Mouse (Mus musculus): ENCODE data around the gene Hcst.

The Hcst gene

DNA sequence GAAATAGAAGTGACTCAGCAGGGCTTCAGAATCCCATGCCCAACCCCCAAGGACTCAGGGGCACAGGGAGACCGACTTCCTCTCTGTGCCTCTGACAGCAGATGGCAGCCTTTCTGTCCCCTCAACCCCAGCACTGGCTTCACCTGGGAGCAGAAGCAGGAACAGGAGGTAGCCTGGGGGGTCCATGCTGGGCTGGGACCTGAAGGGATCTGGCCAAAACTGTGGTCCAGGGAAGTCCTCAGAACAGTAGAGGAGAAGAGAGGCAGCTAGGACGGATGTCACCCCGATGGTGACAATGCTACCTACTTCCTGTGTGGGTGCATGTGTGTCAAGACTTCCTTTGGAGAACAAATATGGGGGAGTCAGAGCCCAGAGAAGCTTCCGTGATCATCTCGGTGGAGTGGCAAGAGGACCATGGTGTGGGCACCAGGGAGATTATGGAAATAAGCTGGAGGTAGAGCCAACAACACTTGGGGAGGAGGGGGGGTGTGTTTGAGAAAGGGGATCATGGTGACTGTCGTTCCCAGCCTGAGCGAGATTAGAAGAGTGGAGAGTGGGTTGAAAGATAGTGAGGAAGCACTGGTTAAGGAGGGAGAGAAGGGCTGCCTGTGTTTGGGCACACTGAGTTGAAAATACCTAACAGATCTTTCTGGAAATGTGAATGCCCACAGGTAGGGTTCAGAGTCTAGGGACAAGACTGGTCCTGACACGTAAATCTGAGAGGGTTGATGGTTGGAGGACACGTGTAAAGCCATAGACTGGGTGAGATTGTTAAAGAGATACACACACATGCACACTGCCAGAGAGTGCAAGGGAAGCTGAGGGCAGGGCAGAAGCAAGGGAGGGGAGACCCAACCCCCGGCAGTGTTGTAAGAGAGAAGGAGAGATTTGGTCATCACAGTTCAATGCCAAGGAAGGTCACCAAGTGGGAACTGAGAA lies at the start of gene Hcst:
Gene Hcst, minus strand, starts transcription at position 294 of the 939 bp plus-strand sequence.
- DNase-seq, result no peak

DNA sequence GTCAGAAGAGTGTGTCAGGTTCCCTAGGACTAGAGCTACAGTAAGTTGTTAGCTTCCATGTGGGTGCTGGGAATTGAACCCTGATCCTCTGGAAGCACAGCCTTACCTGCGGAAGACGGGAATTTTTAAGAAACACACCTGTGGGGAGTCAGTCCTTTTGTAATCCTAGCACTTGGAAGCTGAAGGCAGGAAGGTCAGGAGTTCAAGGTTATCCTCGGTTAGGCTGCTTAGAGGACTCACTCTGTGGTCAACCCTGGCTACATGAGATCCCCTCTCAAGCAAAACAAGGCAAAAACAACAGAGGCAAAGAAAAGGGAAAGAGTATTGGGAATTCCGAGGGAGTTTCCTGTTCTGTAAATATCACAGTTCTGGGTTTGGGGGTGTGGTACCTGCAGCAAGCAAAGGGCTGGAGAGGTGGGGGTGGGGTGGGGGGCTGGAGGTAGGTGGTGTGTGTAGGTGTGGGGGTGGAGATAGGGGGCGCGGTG lies 45.2 kb upstream of the Hcst start:
- DNase-seq, result no peak

DNA sequence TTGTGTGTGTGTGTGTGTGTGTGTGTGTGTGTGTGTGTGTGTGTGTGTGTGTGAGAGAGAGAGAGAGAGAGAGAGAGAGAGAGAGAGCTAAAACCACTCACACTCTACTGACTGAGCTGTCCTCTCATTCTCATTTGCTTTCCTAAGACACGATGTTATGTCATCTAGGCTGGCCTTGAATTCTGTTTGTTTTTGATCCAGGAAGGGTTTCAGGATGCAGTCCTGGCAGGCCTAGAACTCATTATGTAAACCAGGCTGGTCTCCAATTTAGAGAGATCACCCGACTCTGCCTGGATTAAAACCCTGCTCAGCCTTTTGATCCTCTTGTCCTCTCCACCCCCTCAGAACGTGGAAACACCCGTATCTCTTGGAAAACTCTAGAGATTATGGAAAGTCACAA lies 44.3 kb upstream of the Hcst start:
- DNase-seq, result no peak

DNA sequence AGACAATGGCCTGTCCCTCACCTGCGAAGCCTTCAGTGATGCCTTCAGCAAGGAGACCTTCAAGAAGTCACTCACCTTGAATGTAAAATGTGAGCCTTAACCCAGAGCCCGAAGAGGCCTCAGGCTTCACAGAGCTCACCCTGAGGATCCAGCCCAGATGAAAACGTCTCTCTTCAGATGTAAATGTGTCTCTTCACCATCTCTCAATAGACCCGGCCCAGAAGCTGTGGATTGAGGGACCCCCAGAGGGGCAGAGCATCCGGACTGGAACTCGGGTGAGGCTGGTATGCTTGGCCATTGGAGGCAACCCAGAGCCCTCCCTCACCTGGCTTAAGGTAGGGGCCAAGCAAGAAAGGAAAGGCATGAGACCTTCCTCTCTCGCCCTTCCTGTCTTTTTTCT lies 43.9 kb upstream of the Hcst start:
- DNase-seq, result no peak

DNA sequence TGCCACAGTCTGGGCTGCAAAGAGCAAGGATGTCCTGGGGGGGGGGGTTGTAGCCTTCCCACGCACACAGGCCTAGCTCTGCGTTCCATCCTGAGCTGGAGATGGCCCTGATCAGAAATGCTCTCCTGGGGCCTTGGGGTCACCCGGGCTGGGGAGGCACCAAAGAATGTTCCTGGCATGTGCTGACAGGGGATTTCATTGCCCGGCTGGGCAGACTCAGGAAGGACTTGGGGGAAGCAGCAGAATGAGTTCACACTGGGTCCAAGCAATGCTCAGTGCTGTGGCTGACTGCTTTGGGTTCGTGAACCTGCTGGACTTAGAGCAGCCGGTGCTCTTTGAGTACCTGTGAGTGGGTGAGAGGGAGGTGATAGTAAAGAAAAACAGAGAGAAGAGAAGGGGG lies 39.8 kb upstream of the Hcst start:
- no peak for DNase-seq

DNA sequence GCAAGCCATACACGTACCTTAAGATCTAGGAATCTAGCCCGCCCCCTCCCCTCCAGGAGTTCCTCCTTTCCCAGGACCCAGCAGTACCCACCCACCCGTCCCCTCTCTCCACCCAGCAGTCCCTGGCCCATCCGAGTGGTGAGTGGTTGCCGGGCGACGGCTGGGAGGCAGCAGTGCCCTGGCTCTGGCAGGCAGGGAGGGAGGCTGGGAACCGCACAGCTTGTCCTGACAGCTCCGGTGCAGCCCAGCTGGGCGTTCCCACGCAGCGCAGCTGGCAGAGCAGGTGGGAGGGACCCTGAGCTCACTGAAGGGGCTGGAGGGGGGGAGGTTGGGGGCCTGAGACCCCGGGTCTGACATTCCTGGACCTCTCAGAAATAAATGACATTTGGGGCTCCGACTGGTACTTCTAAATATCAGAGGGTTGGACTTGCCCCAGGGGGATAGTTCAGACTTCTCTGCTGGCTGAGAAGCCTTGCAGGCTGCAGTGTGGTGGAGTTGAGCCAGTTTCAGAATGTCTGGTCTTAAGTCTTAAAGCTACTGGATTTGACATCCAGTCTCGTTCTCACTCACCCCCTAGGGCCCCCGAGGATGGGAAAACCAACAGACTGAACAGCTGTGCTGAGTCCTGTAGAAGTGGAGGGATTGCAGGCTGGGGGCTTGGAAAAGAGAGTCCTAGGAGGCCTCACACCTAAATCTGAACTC lies 38.1 kb upstream of the Hcst start, which contains the start of the genes Kirrel2 and Nphs1:
Gene Kirrel2, minus strand, starts transcription at position 62 of the 702 bp plus-strand sequence.
Gene Nphs1, plus strand, starts transcription at position 687 of the 702 bp plus-strand sequence.
- peak in 1 of 2 experiments; percentile 48 for DNase-seq

DNA sequence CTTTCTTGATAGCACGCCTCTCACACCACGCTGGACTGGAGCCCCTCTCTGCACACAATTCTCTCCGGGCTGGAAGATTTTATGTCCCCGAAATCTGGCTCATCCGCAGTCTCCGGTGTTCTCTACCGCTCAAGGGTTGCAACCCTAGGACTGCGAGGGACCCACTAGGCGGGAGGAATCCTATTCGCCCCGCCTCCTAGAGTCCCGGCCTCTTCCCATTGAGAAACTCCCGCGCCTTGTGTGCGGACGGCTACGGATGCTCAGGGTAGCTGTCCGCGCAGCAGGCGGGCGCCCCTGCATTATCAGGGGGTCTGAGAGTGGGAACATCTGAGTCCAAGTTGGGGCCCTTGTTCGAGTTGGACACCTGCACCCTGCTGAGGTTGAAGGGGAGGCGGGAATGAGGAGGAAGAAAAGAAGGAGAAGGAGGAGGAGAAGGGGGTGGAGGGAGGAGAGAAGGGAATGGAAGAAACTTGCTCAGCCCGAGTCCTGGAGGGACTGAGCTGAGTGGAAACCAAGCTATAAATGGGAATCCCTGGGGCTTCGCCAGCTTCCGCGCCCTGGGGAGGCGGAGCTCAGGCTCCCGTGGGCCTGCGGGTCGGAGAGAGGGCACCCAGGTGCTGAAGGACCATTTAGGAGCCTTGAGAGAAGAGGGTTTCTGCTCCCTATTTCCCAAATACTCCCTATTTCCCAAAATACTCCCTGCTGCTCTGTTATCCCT lies 37.4 kb upstream of the Hcst start:
- no peak for DNase-seq

DNA sequence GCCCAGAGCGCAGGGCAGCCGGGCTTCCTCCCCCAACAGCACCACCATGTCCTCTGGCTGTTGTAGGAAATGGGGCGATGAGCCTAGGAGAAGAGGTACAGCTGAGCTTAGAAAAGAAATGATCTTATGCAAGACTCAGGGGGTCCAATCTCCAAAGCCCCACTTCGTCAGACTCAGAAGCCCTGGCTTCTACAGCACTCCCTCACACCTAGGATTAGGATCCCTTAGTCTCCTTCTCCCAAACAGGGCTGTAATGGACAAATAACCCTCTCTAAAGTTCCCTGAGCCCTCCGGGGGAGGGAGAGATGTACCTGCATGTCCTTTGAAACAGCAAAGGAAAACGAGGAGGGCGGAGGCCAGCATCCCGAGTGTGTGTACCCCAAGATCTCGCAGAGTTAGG lies 36.8 kb upstream of the Hcst start:
- DNase-seq, result no peak

DNA sequence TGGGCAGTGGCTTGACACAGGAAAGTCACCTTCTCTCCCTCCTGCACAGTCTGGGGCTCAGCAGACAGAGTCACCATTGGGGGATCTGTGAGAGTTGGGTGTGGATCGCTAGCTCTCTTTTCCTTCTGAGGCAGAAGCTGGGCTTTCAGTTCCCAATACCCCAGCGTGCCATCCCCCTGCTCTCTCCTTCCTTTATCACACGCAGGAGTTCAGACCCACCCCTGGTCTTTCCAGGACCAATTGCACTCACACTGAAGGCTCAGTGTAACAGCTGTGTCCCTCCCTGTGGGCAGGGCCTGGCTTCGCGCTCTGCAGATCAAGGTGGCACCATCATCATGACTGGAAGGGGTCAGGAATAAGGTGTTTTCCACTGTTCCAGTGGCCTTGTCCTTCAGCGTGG lies 34.6 kb upstream of the Hcst start:
- DNase-seq, result no peak

DNA sequence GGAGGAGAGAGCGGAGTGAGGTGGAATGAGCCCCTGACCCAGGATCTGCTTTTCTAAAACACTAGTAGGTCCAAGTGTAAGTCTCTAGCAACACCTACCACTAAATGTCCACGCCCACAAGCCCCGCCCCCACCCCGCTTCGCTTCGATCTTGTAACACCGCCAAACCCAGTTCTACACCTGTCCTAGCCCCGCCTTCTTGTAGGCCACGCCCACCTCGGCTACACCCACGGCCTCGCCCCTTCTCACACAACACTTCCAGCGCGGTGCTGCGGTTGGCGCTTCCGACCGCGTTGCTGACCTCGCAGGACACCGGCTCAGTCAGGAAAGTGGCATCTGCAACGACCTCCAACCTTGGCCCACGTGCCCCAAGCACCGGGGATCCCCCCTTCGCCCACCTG lies 34.1 kb upstream of the Hcst start:
- peak in 1 of 2 experiments; percentile 55 for DNase-seq

DNA sequence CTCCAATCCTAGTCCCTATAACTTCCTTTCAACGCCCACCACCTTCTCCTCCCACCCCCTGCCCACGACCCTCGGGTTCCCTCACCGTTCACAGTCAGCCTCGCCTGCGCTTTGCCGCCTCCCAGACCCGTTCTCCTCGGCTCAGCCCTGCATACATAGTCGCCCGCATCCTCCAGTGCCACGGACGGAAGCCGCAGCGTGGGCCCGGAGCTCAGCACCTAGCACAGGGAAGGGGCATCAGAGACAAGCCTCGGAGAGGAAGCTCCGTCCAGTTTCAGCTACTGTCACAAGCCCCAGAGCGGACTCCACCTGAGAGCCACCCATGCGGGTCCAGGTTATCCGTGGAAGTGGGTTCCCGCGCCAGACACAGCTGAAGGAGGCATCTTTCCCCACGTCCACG lies 33.7 kb upstream of the Hcst start:
- DNase-seq, result no peak

DNA sequence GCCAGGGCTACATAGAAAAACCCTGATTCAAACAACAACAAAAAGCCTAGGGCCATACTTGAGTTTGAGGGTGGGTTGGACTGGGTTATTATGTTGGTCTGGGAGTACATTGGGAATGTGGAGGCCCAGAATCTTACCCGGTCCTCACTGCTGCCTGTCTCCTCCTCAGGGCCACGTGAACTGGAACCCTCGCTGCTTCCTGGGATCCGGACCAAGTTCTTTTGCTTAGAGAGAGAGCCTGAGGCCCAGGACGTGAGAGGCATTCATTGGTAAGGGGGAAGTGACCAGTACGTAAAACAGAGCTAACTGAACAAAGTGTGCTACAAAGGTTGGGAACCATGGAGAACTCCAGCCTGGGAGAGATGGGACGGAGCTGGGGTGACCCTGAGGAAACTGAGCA lies 30.6 kb upstream of the Hcst start:
- DNase-seq, result no peak

DNA sequence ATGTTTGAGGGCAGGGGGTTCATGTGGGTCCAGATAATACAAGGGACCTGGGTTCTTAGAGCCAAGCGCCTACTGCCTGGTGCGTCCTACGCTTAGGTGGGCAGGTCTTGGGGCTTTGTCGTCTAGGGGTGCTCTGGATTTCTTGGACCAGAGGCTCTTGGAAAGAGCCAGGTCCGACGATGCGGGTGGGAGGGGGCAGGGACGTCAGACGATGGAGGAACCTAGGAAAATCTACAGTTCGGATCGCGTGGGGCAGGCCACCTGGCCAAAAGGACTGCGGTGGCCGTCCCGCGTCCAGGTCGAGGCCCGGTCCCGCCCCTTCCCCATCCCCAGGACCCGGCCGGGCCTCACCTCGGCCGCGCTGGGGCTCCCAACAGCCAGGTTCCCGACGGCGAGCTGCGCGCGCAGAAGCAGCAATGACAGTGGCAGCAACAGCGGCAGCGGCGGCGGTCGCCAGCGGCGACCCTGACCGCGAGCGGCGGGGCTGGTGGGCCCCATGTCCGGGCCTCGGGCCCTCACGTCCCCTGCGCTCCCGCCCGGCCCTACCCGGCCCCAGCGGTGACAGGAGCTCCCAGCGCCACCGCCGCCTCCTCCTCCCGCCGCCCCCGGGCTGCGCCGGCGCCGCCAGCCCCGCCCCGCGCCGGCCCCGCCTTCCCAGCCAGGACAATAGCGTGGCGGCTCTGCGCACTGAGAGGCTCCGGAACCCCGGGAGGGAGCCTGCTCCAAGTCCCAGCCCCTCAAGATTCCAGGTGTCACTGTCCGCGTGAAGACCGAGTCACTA lies 25.5 kb upstream of the Hcst start, which contains the start of gene Aplp1:
Gene Aplp1, minus strand, starts transcription at position 565 of the 781 bp plus-strand sequence.
- DNase-seq, result peak; percentile 86 to 91

DNA sequence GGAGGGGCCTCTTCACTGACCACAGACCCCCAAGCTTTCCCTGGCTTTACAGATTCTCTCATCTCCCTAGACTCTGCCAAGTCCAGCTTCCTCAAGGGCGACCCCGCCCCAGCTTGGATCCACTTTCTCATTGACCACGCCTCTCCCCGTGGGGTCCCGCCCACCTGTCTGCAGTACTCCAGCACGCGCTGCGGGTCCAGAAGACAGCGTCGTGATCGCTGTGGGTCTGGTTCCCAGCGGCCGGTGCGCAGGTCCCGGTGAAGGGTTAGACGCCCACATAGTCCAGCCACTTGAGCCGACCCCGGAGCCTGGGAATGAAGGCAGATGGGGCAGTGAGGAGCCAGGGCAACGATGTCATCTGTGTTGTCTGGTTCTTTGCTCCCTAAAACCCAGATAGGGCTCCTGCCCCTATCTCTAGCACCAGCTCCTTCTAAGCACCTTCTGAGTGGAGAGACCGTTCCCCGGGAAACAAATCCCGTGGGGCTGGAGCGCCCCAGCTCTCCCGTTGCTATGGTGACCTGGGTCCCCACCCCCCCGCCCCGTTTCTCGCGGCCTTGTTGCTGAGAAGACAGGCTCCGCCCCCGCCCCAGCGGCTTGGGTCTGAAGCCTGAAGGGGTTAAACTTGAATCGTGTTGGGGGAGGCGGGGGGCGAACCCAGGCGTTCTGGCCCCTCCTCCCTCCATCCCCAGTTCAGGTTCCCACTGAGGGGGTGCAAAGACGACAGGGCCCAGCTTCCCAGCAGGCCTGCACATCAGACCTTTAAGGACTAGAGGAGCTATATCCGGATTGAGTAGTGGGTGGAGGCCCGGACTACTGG lies 24.7 kb upstream of the Hcst start:
- peak in 1 of 2 experiments; percentile 59 for DNase-seq

DNA sequence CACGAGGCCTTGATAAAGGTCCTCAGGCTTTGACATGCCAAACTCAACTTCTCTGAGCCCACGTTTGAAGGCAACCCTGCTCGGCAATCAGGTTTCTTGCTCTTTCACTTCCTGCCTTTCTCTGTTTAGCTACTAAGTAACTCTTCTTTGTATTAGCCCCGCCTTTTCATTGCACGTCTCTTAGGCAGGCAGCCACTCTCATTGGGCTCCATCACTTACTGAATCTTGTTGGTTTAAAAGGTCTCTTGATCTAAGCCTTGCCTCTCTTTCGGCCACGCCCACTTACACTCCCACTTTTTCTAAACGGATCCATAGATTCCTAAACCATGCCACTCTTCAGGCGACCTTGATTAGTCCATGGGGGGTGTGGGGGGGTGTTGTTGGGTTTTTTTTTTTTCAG lies 24.0 kb upstream of the Hcst start:
- DNase-seq, result peak in 1 of 2 experiments; percentile 16

DNA sequence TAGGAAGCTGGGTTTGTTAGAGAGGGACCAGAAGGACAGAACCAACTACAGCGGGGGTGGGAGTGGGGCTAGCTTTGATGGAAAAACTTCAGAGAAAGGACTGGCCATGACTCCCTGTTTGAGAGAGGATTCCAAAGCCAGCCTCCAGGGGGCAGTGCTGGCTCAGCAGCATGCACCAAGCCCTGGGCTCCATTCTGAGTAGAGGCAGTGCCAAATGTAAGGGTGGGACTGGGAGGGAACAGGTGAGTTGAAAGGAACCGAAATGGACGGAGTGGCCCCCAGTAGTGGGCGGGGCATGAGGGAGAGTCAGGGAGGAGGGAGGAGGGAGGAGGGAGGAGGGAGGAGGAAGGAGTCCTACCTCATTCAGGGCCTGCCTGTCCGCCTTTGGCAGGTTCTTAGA lies 21.0 kb upstream of the Hcst start:
- DNase-seq, result peak; percentile 72 to 83

DNA sequence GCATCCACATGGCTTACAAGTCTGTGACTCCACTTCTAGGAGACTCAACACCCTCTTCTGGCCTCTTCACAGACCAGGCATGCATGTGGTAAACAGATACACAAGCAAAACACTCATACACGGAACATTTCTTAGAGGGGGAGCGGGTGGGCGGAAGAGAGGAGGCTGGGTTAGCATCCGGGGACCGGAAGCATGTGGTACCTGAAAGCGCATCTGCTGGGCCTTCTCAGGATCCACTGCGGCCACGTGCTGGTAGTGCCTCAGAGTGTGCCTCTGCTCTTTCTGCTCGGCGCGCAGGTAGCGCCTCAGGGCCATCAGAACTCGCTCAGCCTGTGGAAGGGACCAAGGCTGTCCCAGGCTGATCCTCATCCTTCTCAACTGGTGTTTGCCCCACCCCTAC lies 20.1 kb upstream of the Hcst start:
- peak in 1 of 2 experiments; percentile 12 for DNase-seq

DNA sequence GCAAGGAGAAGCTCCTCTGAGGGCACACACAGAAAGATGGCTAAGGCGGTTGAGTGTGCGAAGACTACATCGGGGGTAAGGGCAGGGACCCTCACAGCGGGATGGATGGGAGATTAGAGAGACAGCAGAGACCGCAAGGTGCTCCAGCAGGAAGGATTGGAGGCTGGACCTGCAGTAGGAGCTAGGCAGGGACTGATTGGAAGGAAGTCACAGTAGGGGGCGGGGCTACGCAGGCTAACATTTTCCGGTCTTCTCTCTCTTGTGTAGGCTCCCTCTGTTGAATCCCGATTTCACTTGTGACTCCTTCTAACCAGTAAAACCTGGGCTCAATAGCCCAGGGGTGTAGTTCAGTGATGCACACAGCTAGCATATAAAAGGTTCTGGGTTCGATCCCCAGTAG lies 17.2 kb upstream of the Hcst start:
- DNase-seq, result peak in 1 of 2 experiments; percentile 25

DNA sequence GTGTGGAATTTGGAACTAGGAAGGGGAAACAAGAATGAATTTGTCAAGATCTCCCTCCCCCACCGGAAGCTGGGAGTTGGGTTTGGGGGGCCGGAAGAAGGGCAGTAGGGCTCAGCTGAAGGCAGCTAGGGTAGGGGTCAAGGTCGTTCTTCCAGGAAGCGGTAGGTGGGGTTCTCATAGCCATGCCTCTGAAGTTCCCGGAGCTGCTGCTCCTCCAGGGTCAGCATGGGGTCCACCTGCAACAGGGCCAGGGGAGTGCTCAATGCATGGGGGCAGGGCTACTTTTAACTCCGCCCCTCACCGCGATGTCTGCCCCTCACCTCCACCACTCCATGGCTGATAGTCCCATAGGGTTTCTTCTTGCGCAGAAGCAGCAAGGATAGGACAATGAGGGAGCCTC lies 15.5 kb upstream of the Hcst start:
- DNase-seq, result peak in 1 of 2 experiments; percentile 15

DNA sequence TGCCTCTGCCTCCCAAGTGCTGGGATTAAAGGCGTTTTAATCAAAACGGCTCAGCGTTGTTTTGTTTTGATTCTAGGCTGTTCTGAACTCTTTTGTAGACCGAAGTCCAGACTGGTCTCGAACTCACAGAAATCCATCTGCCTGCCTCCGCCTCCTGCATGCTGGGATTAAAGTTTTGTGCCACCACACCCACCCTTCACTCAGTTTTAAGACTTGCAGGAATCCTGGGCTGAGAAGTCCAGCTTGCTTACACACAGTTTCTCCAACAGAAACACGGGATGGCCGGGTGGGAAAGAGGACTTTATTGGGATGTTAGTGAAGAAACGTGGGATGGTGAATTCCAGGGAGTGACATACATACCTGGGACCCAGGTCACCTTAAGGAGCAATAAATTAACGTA lies 15.0 kb upstream of the Hcst start:
- no peak for DNase-seq

DNA sequence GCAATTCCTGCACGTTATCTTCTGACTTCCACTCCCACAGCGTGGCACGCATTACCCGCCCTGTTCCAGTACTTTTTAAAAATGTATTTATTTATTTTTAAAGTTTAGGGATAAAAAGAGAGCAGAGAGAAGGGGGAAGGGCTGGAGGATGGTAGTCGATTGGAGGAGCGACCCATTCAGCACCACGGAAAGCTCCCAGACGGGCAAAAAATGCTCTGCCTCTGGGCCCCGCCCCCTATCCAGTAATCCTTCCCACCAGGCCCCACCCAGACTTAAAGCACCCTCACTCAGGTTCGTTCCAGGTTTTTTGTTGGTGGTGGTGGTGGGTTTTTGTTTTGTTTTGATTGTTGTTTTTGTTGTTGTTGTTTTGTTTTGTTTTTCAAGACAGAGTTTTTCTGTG lies 14.6 kb upstream of the Hcst start:
- DNase-seq, result peak in 1 of 2 experiments; percentile 31
